ENCODE assay signal across 8 mouse cellular contexts in the genomic region with DNA sequence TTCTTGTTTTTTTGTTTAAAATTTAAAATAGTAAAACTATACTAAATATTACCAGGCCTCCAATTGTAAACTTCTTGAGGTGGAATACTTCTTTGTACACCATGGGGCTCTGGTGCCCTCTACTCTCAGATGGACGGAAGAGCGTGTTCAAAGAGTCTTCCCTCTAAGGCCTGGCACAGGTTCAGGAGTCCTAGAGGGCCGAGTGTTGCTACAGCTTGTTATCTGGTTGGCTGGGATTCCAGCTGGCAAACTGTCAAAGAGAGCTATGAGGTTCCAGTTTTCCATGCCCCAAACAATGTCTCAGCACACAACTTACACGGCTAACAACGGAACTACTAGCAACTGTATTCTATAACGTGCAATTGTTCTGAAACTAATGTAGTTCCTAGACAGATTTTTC. TPM values are rescaled to one million over a fixed set of nuclear protein-coding genes. Genes with fewer than 3 reads are reported as not detected.
DNase-seq lines count a peak whose midpoint lies in the region; ATAC-seq and TF ChIP-seq lines count a peak whose summit lies in the region.

No protein-coding gene starts in this region.

- H3K9me3 ChIP-seq in midbrain, embryonic 14.5 days (ENCODE audit: control insufficient read depth, low read length) = no peaks in the 10 kb centered on the region
- H3K9me3 ChIP-seq in midbrain, embryonic 10.5 days (replicated peaks) = no peaks in the 10 kb centered on the region

- intact Hi-C loops in left cerebral cortex, adult 2 months (cut with DNase I) = no loop called here

- no peak for TF ChIP-seq CTCF in left cerebral cortex, adult 2 months (IDR thresholded peaks at IDR 0.05)

- H3K4me1 ChIP-seq in midbrain, embryonic 14.5 days (ENCODE audit: control insufficient read depth, insufficient read depth, low read length) = no peaks in the 10 kb centered on the region
- H3K4me1 ChIP-seq in midbrain, embryonic 10.5 days = no peaks in the 10 kb centered on the region

- no peak overlapping the region for H3K4me3 ChIP-seq in midbrain, embryonic 14.5 days (replicated peaks; ENCODE audit: low read depth, low read length)
- H3K4me3 ChIP-seq in midbrain, embryonic 10.5 days = no peak overlapping the region
- no peak overlapping the region for H3K4me3 ChIP-seq in left cerebral cortex, adult 2 months

- no peak for ATAC-seq in midbrain, embryonic 14.5 days (ENCODE audit: low FRiP score, low TSS enrichment)

- no peak overlapping the region for H3K4me2 ChIP-seq in midbrain, embryonic 14.5 days (ENCODE audit: low read length)

- no peak overlapping the region for H3K27ac ChIP-seq in midbrain, embryonic 14.5 days (replicated peaks; ENCODE audit: low read depth, low read length)
- no peak overlapping the region for H3K27ac ChIP-seq in midbrain, embryonic 10.5 days (replicated peaks)
- no peak overlapping the region for H3K27ac ChIP-seq in left cerebral cortex, adult 2 months

- H3K9ac ChIP-seq in midbrain, embryonic 14.5 days (replicated peaks; ENCODE audit: low read length) = no peak overlapping the region

- 83% methylated on average over 6 of the region's 6 CpGs for WGBS in midbrain, embryonic 14.5 days
- 95% methylated on average over 6 of the region's 6 CpGs for WGBS in midbrain, embryonic 10.5 days

- H3K27me3 ChIP-seq in midbrain, embryonic 14.5 days (ENCODE audit: control insufficient read depth, insufficient read depth, low read length) = no peaks in the 10 kb centered on the region
- no peaks in the 10 kb centered on the region for H3K27me3 ChIP-seq in midbrain, embryonic 10.5 days (ENCODE audit: low read depth, poor library complexity, severe bottlenecking)

- peaks cover 26% of the 10 kb centered on the region for H3K36me3 ChIP-seq in midbrain, embryonic 14.5 days (ENCODE audit: control insufficient read depth, insufficient read depth, low read length)
- H3K36me3 ChIP-seq in midbrain, embryonic 10.5 days = peaks cover 68% of the 10 kb centered on the region

- peak; percentile 72 for DNase-seq in midbrain, embryonic 14.5 days
- DNase-seq in midbrain, embryonic 10.5 days (ENCODE audit: low spot score) = no peak
- DNase-seq in adrenal gland, postnatal 10 days = peak; percentile 87
- DNase-seq in gastrocnemius, adult 18-20 months (ENCODE audit: low spot score) = peak; percentile 29
- peak; percentile 80 for DNase-seq in kidney, postnatal 10 days
- DNase-seq in testis, postnatal 14 days (ENCODE audit: low spot score) = peak; percentile 72
- no peak for DNase-seq in spleen, postnatal 4 days (ENCODE audit: low spot score in 2 of 2)
- no peak for DNase-seq in left cerebral cortex, adult 2 months (ENCODE audit: extremely low spot score in 1 of 2, low spot score in 2 of 2)

RNA-seq across cellular contexts. Expression of a gene that starts 28.8 kb away (rescaled TPM):
- polyA plus RNA-seq in midbrain, embryonic 14.5 days (2014; fragmentation: Nextera tagmentation; extraction: Ambion mirVana) = 25.6 and 27.3 TPM in 2 replicates
- polyA plus RNA-seq in midbrain, embryonic 10.5 days (2016; fragmentation: Nextera tagmentation; extraction: Ambion mirVana) = 14.6 and 19.7 TPM in 2 replicates
- total RNA-seq in adrenal gland, postnatal 10 days (2021) = 10 to 100 TPM; 34.3 to 50.3 TPM
- 10 to 100 TPM; 14.3 to 18.2 TPM for total RNA-seq in gastrocnemius, adult 18-20 months (2021)
- 10 to 100 TPM; 47.9 to 58.6 TPM for total RNA-seq in left cerebral cortex, adult 2 months (2021)

Comparison
In these comparisons a context has a peak if more than half of its experiments do, and no peak if none do; other contexts are left out.
1. DNase-seq: peak in midbrain, embryonic 14.5 days (single experiment), adrenal gland, postnatal 10 days (single experiment), gastrocnemius, adult 18-20 months (single experiment), kidney, postnatal 10 days (single experiment) and testis, postnatal 14 days (single experiment); none in midbrain, embryonic 10.5 days (single experiment), spleen, postnatal 4 days (0 of 2) and left cerebral cortex, adult 2 months (0 of 2).